Mouse (Mus musculus): ENCODE measurements at regions not wholly inside any gene's neighbourhood (a gene's known extent, or its start where the extent isn't known, plus 50 kb on each side); places are given as distances from the start of the nearest gene placed in this dataset.

GRCm38 (mm10) chr4:125324495-125324894 lies 166.0 kb upstream of the Grik3 start:
- H3K9ac ChIP-seq = no peak overlapping the region
- H3K9me3 ChIP-seq (replicated peaks) = no peaks in the 10 kb centered on the region
- ATAC-seq = peak; percentile 59; the same call in 1 of the 2 replicates
- 60% methylated on average over 3 of the region's 3 CpGs for WGBS
- H3K27me3 ChIP-seq = peaks cover 16% of the 10 kb centered on the region
- H3K4me2 ChIP-seq = no peak overlapping the region
- peak overlapping the region; percentile 37; the same call in 1 of the 2 replicates for H3K27ac ChIP-seq
- H3K4me3 ChIP-seq = no peak overlapping the region
- no peaks in the 10 kb centered on the region for H3K36me3 ChIP-seq (ENCODE audit: poor library complexity, severe bottlenecking)
- peaks cover 8% of the 10 kb centered on the region for H3K4me1 ChIP-seq

- 4% methylated on average over 5 of the region's 5 CpGs for WGBS
- Histone ChIP-seq H3K9ac (no peak overlapping the region), H3K4me1 (peaks cover 51% of the 10 kb centered on the region), H3K27ac (peak overlapping the region; percentile 72), H3K36me3 (ENCODE audit: poor library complexity, severe bottlenecking) (no peaks in the 10 kb centered on the region), H3K4me2 (no peak overlapping the region), H3K27me3 (peaks cover 37% of the 10 kb centered on the region), H3K4me3 (no peak overlapping the region), H3K9me3 (replicated peaks) (no peaks in the 10 kb centered on the region)
- ATAC-seq = peak; percentile 58
Observed at GRCm38 (mm10) chr4:125319343-125319742, 171.2 kb upstream of the Grik3 start.

- no peak overlapping the region for H3K9ac ChIP-seq
- no peak overlapping the region for H3K4me3 ChIP-seq
- 42% methylated on average over 8 of the region's 8 CpGs for WGBS
- peaks cover 41% of the 10 kb centered on the region for H3K27me3 ChIP-seq
- peaks cover 57% of the 10 kb centered on the region for H3K4me1 ChIP-seq
- no peaks in the 10 kb centered on the region for H3K9me3 ChIP-seq (replicated peaks)
- H3K27ac ChIP-seq = 0 out of 2 replicates have a peak overlapping the region, but pooled peaks have one; percentile 72
- no peak for ATAC-seq
- no peak overlapping the region for H3K4me2 ChIP-seq
- no peaks in the 10 kb centered on the region for H3K36me3 ChIP-seq (ENCODE audit: poor library complexity, severe bottlenecking)
Observed at GRCm38 (mm10) chr4:125318293-125318692, 172.2 kb upstream of the Grik3 start.

- Histone ChIP-seq H3K4me2 (no peak overlapping the region), H3K27me3 (peaks cover 43% of the 10 kb centered on the region), H3K4me1 (peaks cover 69% of the 10 kb centered on the region), H3K9me3 (replicated peaks) (no peaks in the 10 kb centered on the region), H3K36me3 (ENCODE audit: poor library complexity, severe bottlenecking) (no peaks in the 10 kb centered on the region), H3K27ac (no peak overlapping the region), H3K4me3 (no peak overlapping the region), H3K9ac (no peak overlapping the region)
- WGBS = 84% methylated on average over 3 of the region's 3 CpGs
- ATAC-seq = no peak
Observed at GRCm38 (mm10) chr4:125316876-125317275, 173.6 kb upstream of the Grik3 start.

- ATAC-seq = peak; percentile 88
- Histone ChIP-seq H3K27me3 (peaks cover 45% of the 10 kb centered on the region), H3K4me2 (no peak overlapping the region), H3K4me1 (peaks cover 71% of the 10 kb centered on the region), H3K27ac (peak overlapping the region; percentile 36), H3K9me3 (replicated peaks) (no peaks in the 10 kb centered on the region), H3K36me3 (ENCODE audit: poor library complexity, severe bottlenecking) (no peaks in the 10 kb centered on the region), H3K9ac (no peak overlapping the region), H3K4me3 (no peak overlapping the region)
- WGBS = 26% methylated on average over 6 of the region's 6 CpGs
Observed at GRCm38 (mm10) chr4:125315818-125316217, 174.7 kb upstream of the Grik3 start.

- H3K4me3 ChIP-seq = no peak overlapping the region
- H3K9ac ChIP-seq = no peak overlapping the region
- no peaks in the 10 kb centered on the region for H3K9me3 ChIP-seq (replicated peaks)
- peaks cover 55% of the 10 kb centered on the region for H3K27me3 ChIP-seq
- no peak overlapping the region for H3K4me2 ChIP-seq
- no peak overlapping the region for H3K27ac ChIP-seq
- no peaks in the 10 kb centered on the region for H3K36me3 ChIP-seq (ENCODE audit: poor library complexity, severe bottlenecking)
- no peak for ATAC-seq
- H3K4me1 ChIP-seq = peaks cover 61% of the 10 kb centered on the region
- WGBS = 76% methylated on average over 3 of the region's 3 CpGs
Observed at GRCm38 (mm10) chr4:125313892-125314291, 176.6 kb upstream of the Grik3 start.

- no peak overlapping the region for H3K9ac ChIP-seq
- no peaks in the 10 kb centered on the region for H3K9me3 ChIP-seq (replicated peaks)
- peak overlapping the region; percentile 24; the same call in 1 of the 2 replicates for H3K4me2 ChIP-seq
- WGBS = 1% methylated on average over 11 of the region's 11 CpGs
- no peak overlapping the region for H3K27ac ChIP-seq
- H3K4me3 ChIP-seq = no peak overlapping the region
- peaks cover 55% of the 10 kb centered on the region for H3K27me3 ChIP-seq
- H3K4me1 ChIP-seq = peaks cover 58% of the 10 kb centered on the region
- ATAC-seq = no peak
- H3K36me3 ChIP-seq (ENCODE audit: poor library complexity, severe bottlenecking) = no peaks in the 10 kb centered on the region
Observed at GRCm38 (mm10) chr4:125313252-125313651, 177.2 kb upstream of the Grik3 start.

- 34% methylated on average over 8 of the region's 8 CpGs for WGBS
- ATAC-seq = no peak
- Histone ChIP-seq H3K9me3 (replicated peaks) (no peaks in the 10 kb centered on the region), H3K4me3 (no peak overlapping the region), H3K27me3 (peaks cover 47% of the 10 kb centered on the region), H3K36me3 (ENCODE audit: poor library complexity, severe bottlenecking) (no peaks in the 10 kb centered on the region), H3K27ac (no peak overlapping the region; the same call in 1 of the 2 replicates), H3K9ac (no peak overlapping the region), H3K4me1 (peaks cover 24% of the 10 kb centered on the region), H3K4me2 (no peak overlapping the region)
Observed at GRCm38 (mm10) chr4:125308171-125308570, 180.5 kb upstream of the Zc3h12a start.

- no peaks in the 10 kb centered on the region for H3K36me3 ChIP-seq (ENCODE audit: poor library complexity, severe bottlenecking)
- H3K27me3 ChIP-seq = peaks cover 46% of the 10 kb centered on the region
- H3K9me3 ChIP-seq (replicated peaks) = no peaks in the 10 kb centered on the region
- peaks cover 16% of the 10 kb centered on the region for H3K4me1 ChIP-seq
- WGBS = 75% methylated on average over 6 of the region's 6 CpGs
- no peak overlapping the region for H3K4me3 ChIP-seq
- ATAC-seq = no peak
- H3K27ac ChIP-seq = no peak overlapping the region
- no peak overlapping the region for H3K9ac ChIP-seq
- H3K4me2 ChIP-seq = no peak overlapping the region
Observed at GRCm38 (mm10) chr4:125305766-125306165, 178.1 kb upstream of the Zc3h12a start.

GRCm38 (mm10) chr4:125302660-125303059 lies 175.0 kb upstream of the Zc3h12a start:
- H3K36me3 ChIP-seq (ENCODE audit: poor library complexity, severe bottlenecking) = no peaks in the 10 kb centered on the region
- no peaks in the 10 kb centered on the region for H3K9me3 ChIP-seq (replicated peaks)
- no peak overlapping the region for H3K9ac ChIP-seq
- H3K4me3 ChIP-seq = no peak overlapping the region
- H3K4me1 ChIP-seq = peaks cover 11% of the 10 kb centered on the region
- peaks cover 31% of the 10 kb centered on the region for H3K27me3 ChIP-seq
- H3K4me2 ChIP-seq = no peak overlapping the region
- 68% methylated on average over 7 of the region's 7 CpGs for WGBS
- no peak for ATAC-seq
- H3K27ac ChIP-seq = no peak overlapping the region

- H3K9ac ChIP-seq = no peak overlapping the region
- H3K9me3 ChIP-seq (replicated peaks) = no peaks in the 10 kb centered on the region
- H3K4me3 ChIP-seq = no peak overlapping the region
- ATAC-seq = no peak
- H3K4me1 ChIP-seq = peaks cover 14% of the 10 kb centered on the region
- H3K4me2 ChIP-seq = peak overlapping the region; percentile 42
- no peak overlapping the region for H3K27ac ChIP-seq
- WGBS = 16% methylated on average over 33 of the region's 33 CpGs
- H3K27me3 ChIP-seq = peaks cover 30% of the 10 kb centered on the region
- no peaks in the 10 kb centered on the region for H3K36me3 ChIP-seq (ENCODE audit: poor library complexity, severe bottlenecking)
Observed at GRCm38 (mm10) chr4:125300503-125301457, 173.1 kb upstream of the Zc3h12a start.

- ATAC-seq = no peak
- Histone ChIP-seq H3K27me3 (peaks cover 31% of the 10 kb centered on the region), H3K4me1 (peaks cover 22% of the 10 kb centered on the region), H3K9me3 (replicated peaks) (0 out of 2 replicates have a peak, but pooled peaks cover 4% of the 10 kb centered on the region), H3K36me3 (ENCODE audit: poor library complexity, severe bottlenecking) (no peaks in the 10 kb centered on the region), H3K4me3 (no peak overlapping the region), H3K27ac (no peak overlapping the region; the same call in 1 of the 2 replicates), H3K4me2 (no peak overlapping the region), H3K9ac (no peak overlapping the region)
- 87% methylated on average over 6 of the region's 6 CpGs for WGBS
Observed at GRCm38 (mm10) chr4:125290761-125291160, 163.1 kb upstream of the Zc3h12a start.
